In genomic region chr14:107264182-107264581, GRCm38 (mm10) we compare ENCODE assay signal across 36 mouse cellular contexts.
"Had no signal": no experiment of that assay in that cellular context is flagged by ENCODE, and none has a peak within 500 bp of the region (broad histone marks: within the 10 kb centered on the region; RNA-seq: fewer than 3 reads in every experiment).

No protein-coding gene starts in this region.

- H3K27ac ChIP-seq: heart, adult 2 months; heart, embryonic 10.5 days; heart, embryonic 13.5 days; heart, embryonic 15.5 days; hindbrain, embryonic 10.5 days; hindbrain, embryonic 12.5 days; hindbrain, embryonic 13.5 days; hindbrain, embryonic 14.5 days; hindbrain, embryonic 15.5 days; hindbrain, postnatal 0 days; intestine, embryonic 15.5 days; kidney, embryonic 15.5 days; kidney, postnatal 0 days; layer of hippocampus, adult 2 months had no signal

- H3K27me3 ChIP-seq: heart, embryonic 12.5 days; heart, embryonic 13.5 days; heart, embryonic 15.5 days; hindbrain, embryonic 12.5 days; hindbrain, embryonic 13.5 days; hindbrain, embryonic 15.5 days; intestine, embryonic 15.5 days; kidney, embryonic 15.5 days had no signal

- H3K4me1 ChIP-seq: heart, embryonic 10.5 days; heart, embryonic 12.5 days; heart, embryonic 13.5 days; heart, embryonic 15.5 days; hindbrain, embryonic 10.5 days; hindbrain, embryonic 12.5 days; hindbrain, embryonic 13.5 days; hindbrain, embryonic 15.5 days; intestine, embryonic 15.5 days; kidney, embryonic 15.5 days had no signal

- H3K4me3 ChIP-seq: heart, adult 2 months; heart, embryonic 10.5 days; heart, embryonic 12.5 days; heart, embryonic 13.5 days; heart, embryonic 15.5 days; hindbrain, embryonic 10.5 days; hindbrain, embryonic 12.5 days; hindbrain, embryonic 13.5 days; hindbrain, embryonic 15.5 days; intestine, embryonic 15.5 days; kidney, embryonic 15.5 days; layer of hippocampus, adult 2 months had no signal

- ATAC-seq: hindbrain, embryonic 16.5 days; hindbrain, postnatal 0 days; inflammation-experienced regulatory T-cells, adult 6 months; intestine, embryonic 15.5 days; intestine, embryonic 16.5 days; intestine, postnatal 0 days had no signal

- H3K4me2 ChIP-seq: heart, embryonic 11.5 days; heart, embryonic 12.5 days; heart, embryonic 13.5 days; heart, embryonic 15.5 days; hindbrain, embryonic 12.5 days; hindbrain, embryonic 13.5 days; hindbrain, embryonic 14.5 days; hindbrain, embryonic 15.5 days; intestine, embryonic 15.5 days; kidney, embryonic 15.5 days had no signal

- DNase-seq: heart, adult 18-20 months; heart, adult 2 months; heart, postnatal 10 days; heart, postnatal 14 days; heart, postnatal 36 days; heart, postnatal 4 days; kidney, adult 11 months; kidney, adult 18-20 months; kidney, adult 2 months; kidney, adult 8-10 months; kidney, adult 9 months; kidney, postnatal 10 days; kidney, postnatal 14 days; kidney, postnatal 25 days; kidney, postnatal 36 days; kidney, postnatal 4 days; layer of hippocampus, adult 9-11 months had no signal

- H3K9ac ChIP-seq: heart, embryonic 12.5 days; heart, embryonic 13.5 days; heart, embryonic 15.5 days; hindbrain, embryonic 12.5 days; hindbrain, embryonic 13.5 days; hindbrain, embryonic 14.5 days; hindbrain, embryonic 15.5 days; intestine, embryonic 15.5 days; kidney, embryonic 15.5 days had no signal

- H3K9me3 ChIP-seq: heart, embryonic 10.5 days; heart, embryonic 12.5 days; heart, embryonic 13.5 days; heart, embryonic 15.5 days; hindbrain, embryonic 10.5 days; hindbrain, embryonic 12.5 days; hindbrain, embryonic 13.5 days; hindbrain, embryonic 15.5 days; intestine, embryonic 15.5 days; kidney, embryonic 15.5 days had no signal

- H3K36me3 ChIP-seq: heart, embryonic 10.5 days; heart, embryonic 12.5 days; heart, embryonic 13.5 days; heart, embryonic 15.5 days; hindbrain, embryonic 10.5 days; hindbrain, embryonic 12.5 days; hindbrain, embryonic 13.5 days; hindbrain, embryonic 15.5 days; intestine, embryonic 15.5 days; kidney, embryonic 15.5 days had no signal
